ENCODE assay signal across 24 mouse cellular contexts in genomic region chr14:119772040-119772439, GRCm38 (mm10).
DNase-seq lines count a peak whose midpoint lies in the region; ATAC-seq and TF ChIP-seq lines count a peak whose summit lies in the region.
"Had no signal": no experiment of that assay in that cellular context is flagged by ENCODE, and none has a peak within 500 bp of the region (broad histone marks: within the 10 kb centered on the region; RNA-seq: fewer than 3 reads in every experiment).

No protein-coding gene starts in this region.

- H3K4me2 ChIP-seq in forebrain, embryonic 13.5 days: no peak overlapping the region
- no peak overlapping the region for H3K4me2 ChIP-seq in forebrain, embryonic 14.5 days (ENCODE audit: low read length)
- H3K4me2 ChIP-seq in heart, embryonic 15.5 days: no peak overlapping the region
- no peak overlapping the region for H3K4me2 ChIP-seq in heart, postnatal 0 days (ENCODE audit: low read depth, low read length)
- H3K4me2 ChIP-seq: embryonic facial prominence, embryonic 12.5 days; forebrain, embryonic 15.5 days had no signal

- no peak for TF ChIP-seq CTCF in heart, postnatal 0 days (IDR thresholded peaks at IDR 0.05; ENCODE audit: low read depth)

- ATAC-seq in forebrain, embryonic 13.5 days: 0 out of 2 replicates have a peak, but pooled peaks have one; percentile 30
- ATAC-seq in forebrain, embryonic 14.5 days: no peak
- ATAC-seq in heart, embryonic 15.5 days (replicated peaks; ENCODE audit: insufficient number of reproducible peaks, insufficient read depth, low FRiP score, low read depth): no peak
- peak; percentile 75 for ATAC-seq in heart, postnatal 0 days (ENCODE audit: insufficient read depth, low read depth)
- ATAC-seq: activated CD4-positive, CD25-positive, alpha-beta regulatory T cell, adult 4 months; CD4-positive, CD25-positive, alpha-beta regulatory T cell, adult 4 months; forebrain, embryonic 15.5 days; forebrain, postnatal 0 days; Patski had no signal

- no peak overlapping the region for H3K4me3 ChIP-seq in forebrain, embryonic 13.5 days
- no peak overlapping the region for H3K4me3 ChIP-seq in forebrain, embryonic 14.5 days (ENCODE audit: low read depth, low read length)
- H3K4me3 ChIP-seq in heart, embryonic 15.5 days: no peak overlapping the region
- H3K4me3 ChIP-seq in heart, postnatal 0 days (ENCODE audit: low read depth, low read length): no peak overlapping the region
- H3K4me3 ChIP-seq: embryonic facial prominence, embryonic 10.5 days; embryonic facial prominence, embryonic 12.5 days; forebrain, embryonic 15.5 days had no signal

- no peak overlapping the region for H3K27ac ChIP-seq in forebrain, embryonic 13.5 days
- no peak overlapping the region for H3K27ac ChIP-seq in forebrain, embryonic 14.5 days (ENCODE audit: low read depth, low read length)
- H3K27ac ChIP-seq in heart, embryonic 15.5 days: peak overlapping the region; percentile 57
- no peak overlapping the region for H3K27ac ChIP-seq in heart, postnatal 0 days (ENCODE audit: low read depth)
- H3K27ac ChIP-seq: embryonic facial prominence, embryonic 10.5 days; embryonic facial prominence, embryonic 12.5 days; forebrain, embryonic 15.5 days had no signal

- no peaks in the 10 kb centered on the region for H3K27me3 ChIP-seq in forebrain, embryonic 13.5 days
- no peaks in the 10 kb centered on the region for H3K27me3 ChIP-seq in forebrain, embryonic 14.5 days (replicated peaks; ENCODE audit: control insufficient read depth, insufficient read depth, low read length)
- no peaks in the 10 kb centered on the region for H3K27me3 ChIP-seq in heart, embryonic 15.5 days
- H3K27me3 ChIP-seq in heart, postnatal 0 days (ENCODE audit: control insufficient read depth, insufficient read depth, low read length): no peaks in the 10 kb centered on the region
- H3K27me3 ChIP-seq: CH12.LX; embryonic facial prominence, embryonic 12.5 days; forebrain, embryonic 15.5 days had no signal

- TF ChIP-seq EP300 in heart, postnatal 0 days (IDR thresholded peaks at IDR 0.05; ENCODE audit: low read depth): no peak

- no peaks in the 10 kb centered on the region for H3K36me3 ChIP-seq in forebrain, embryonic 13.5 days (ENCODE audit: poor library complexity, severe bottlenecking)
- H3K36me3 ChIP-seq in forebrain, embryonic 14.5 days (ENCODE audit: control insufficient read depth, insufficient read depth, low read length): no peaks in the 10 kb centered on the region
- H3K36me3 ChIP-seq in heart, embryonic 15.5 days: no peaks in the 10 kb centered on the region
- H3K36me3 ChIP-seq in heart, postnatal 0 days (replicated peaks; ENCODE audit: control insufficient read depth, insufficient read depth, low read length): no peaks in the 10 kb centered on the region
- H3K36me3 ChIP-seq: embryonic facial prominence, embryonic 10.5 days; embryonic facial prominence, embryonic 12.5 days; forebrain, embryonic 15.5 days; G1E had no signal

- H3K9ac ChIP-seq in forebrain, embryonic 13.5 days: no peak overlapping the region
- no peak overlapping the region for H3K9ac ChIP-seq in forebrain, embryonic 14.5 days (ENCODE audit: low read length)
- no peak overlapping the region for H3K9ac ChIP-seq in heart, embryonic 15.5 days
- H3K9ac ChIP-seq in heart, postnatal 0 days (replicated peaks; ENCODE audit: low read depth, low read length): no peak overlapping the region
- H3K9ac ChIP-seq: embryonic facial prominence, embryonic 12.5 days; forebrain, embryonic 15.5 days; forebrain, postnatal 0 days had no signal

- no peak for DNase-seq in forebrain, embryonic 14.5 days (ENCODE audit: low spot score)
- no peak for DNase-seq in heart, adult 9 months (ENCODE audit: low spot score in 2 of 2)
- peak; percentile 54 for DNase-seq in heart, postnatal 0 days (ENCODE audit: low spot score)
- no peak for DNase-seq in heart, adult 11 months
- DNase-seq: adrenal gland, adult 8-10 months; adrenal gland, postnatal 14 days; adrenal gland, postnatal 36 days; B cell, adult 2 months; cerebellum, adult 11-12 months; cerebellum, adult 2 months; cerebellum, adult 9-10 months; cerebellum, postnatal 10 days; cerebellum, postnatal 25 days; forebrain, postnatal 0 days had no signal

- no peaks in the 10 kb centered on the region for H3K4me1 ChIP-seq in forebrain, embryonic 13.5 days
- H3K4me1 ChIP-seq in forebrain, embryonic 14.5 days (ENCODE audit: control insufficient read depth, insufficient read depth, low read length): no peaks in the 10 kb centered on the region
- H3K4me1 ChIP-seq in heart, embryonic 15.5 days (replicated peaks): 0 out of 2 replicates have a peak, but pooled peaks cover 2% of the 10 kb centered on the region
- no peaks in the 10 kb centered on the region for H3K4me1 ChIP-seq in heart, postnatal 0 days (ENCODE audit: control insufficient read depth, insufficient read depth)
- H3K4me1 ChIP-seq: embryonic facial prominence, embryonic 10.5 days; embryonic facial prominence, embryonic 12.5 days; forebrain, embryonic 15.5 days had no signal

- WGBS in forebrain, embryonic 13.5 days: 61% methylated on average over 4 of the region's 4 CpGs
- 70% methylated on average over 4 of the region's 4 CpGs for WGBS in forebrain, embryonic 14.5 days
- WGBS in heart, embryonic 15.5 days: 27% methylated on average over 4 of the region's 4 CpGs
- WGBS in heart, postnatal 0 days: 24% methylated on average over 4 of the region's 4 CpGs

- no peaks in the 10 kb centered on the region for H3K9me3 ChIP-seq in forebrain, embryonic 13.5 days (replicated peaks)
- no peaks in the 10 kb centered on the region for H3K9me3 ChIP-seq in forebrain, embryonic 14.5 days (replicated peaks; ENCODE audit: control insufficient read depth, low read length)
- H3K9me3 ChIP-seq in heart, embryonic 15.5 days (replicated peaks): no peaks in the 10 kb centered on the region
- H3K9me3 ChIP-seq in heart, postnatal 0 days (replicated peaks; ENCODE audit: control insufficient read depth, low read length): no peaks in the 10 kb centered on the region
- H3K9me3 ChIP-seq: embryonic facial prominence, embryonic 10.5 days; embryonic facial prominence, embryonic 12.5 days; forebrain, embryonic 15.5 days had no signal

Comparison
In these comparisons a context has a peak if more than half of its experiments do, and no peak if none do; other contexts are left out.
1. ATAC-seq: peak in forebrain, embryonic 13.5 days (single experiment) and heart, postnatal 0 days (single experiment); none in forebrain, embryonic 14.5 days (single experiment) and heart, embryonic 15.5 days (single experiment).